Mouse (Mus musculus): ENCODE measurements at regions not wholly inside any gene's neighbourhood (a gene's known extent, or its start where the extent isn't known, plus 50 kb on each side); places are given as distances from the start of the nearest gene placed in this dataset.

DNA sequence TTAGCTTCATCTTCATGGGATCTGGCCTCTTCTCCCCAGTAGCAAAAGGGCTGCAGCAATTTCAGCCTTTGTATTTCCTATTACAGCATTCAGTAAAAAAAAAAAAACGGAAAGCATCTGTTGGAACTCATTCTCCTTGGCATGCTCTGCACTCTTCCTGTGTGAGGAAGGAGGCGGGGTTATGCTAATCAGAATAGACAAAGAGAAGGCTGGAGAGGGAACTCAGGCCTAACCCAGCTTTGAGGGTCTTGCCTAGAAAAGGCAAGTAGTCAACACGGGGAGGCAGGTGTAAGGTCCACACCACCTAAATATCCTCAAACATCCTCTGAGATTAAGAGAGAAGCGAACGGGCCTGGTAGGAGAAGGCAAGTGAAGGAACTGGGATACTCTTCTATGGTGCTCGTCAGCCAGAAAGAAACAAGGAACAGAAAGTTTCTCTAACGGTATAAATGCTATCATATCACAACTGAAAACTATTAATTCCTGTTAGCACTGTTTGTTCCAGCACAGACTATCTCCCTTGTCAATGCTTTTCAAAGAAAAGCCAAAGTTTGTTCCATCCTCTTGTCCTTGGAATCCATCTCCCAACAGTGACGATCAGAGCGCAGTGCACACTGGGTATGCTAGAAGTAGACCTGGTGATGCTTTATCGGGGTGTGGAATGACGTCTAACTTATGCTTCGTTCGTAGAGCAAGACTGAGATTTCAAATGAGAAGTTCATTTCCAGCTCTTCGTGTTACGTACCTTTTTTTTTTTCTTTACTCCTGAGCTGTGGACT lies 98.9 kb downstream of the Kctd12 start:
- in situ Hi-C loops (cut with MboI; ENCODE audit: unreplicated experiment in 2 of 2) = no loop called here

- in situ Hi-C loops (cut with MboI; ENCODE audit: unreplicated experiment in 2 of 2) = no loop called here
Observed at GRCm38 (mm10) chr14:102882281-102882680, 100.2 kb downstream of the Kctd12 start.

GRCm38 (mm10) chr14:102880658-102881083 lies 101.8 kb downstream of the Kctd12 start:
- in situ Hi-C loops (cut with MboI; ENCODE audit: unreplicated experiment in 2 of 2) = no loop called here

DNA sequence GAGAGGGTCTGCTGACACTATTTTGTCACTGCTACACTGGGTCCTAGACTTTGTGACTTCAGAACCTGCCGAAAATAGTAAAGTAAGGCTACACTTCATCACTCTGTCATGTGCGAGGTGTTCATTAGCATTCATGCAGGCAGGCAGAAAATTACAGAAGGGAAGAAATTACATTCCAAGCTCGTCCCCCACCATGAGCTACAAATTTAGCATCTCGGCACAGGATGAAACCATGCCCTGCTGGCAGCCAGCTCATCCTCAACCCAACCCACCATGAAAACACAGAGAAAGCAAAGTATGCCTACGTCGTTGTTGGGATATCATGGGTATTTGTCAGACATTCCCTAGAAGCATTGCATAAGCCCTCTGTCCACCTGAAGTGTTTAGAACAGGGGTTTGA lies 103.9 kb downstream of the Kctd12 start:
- in situ Hi-C loops (cut with MboI; ENCODE audit: unreplicated experiment in 2 of 2) = no loop called here

DNA sequence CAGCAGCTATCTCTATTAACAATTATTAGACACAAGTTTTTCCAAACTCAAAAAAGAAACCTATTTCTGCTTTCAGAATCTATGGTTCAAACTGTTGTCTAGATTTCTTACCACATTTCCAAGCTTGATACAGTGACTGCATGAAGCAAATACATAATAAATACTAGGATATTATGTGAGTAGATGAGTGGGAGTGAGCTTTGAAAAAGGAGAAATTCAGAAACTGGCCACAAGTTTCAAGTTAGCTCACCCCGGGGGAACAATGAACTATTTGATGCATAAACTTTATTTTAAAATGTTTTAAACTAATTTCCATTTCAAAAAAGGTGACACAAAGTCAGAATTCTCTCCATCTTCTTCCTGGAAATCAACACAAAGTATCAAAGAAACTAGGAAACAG lies 114.3 kb downstream of the Kctd12 start:
- in situ Hi-C loops (cut with MboI; ENCODE audit: unreplicated experiment in 2 of 2) = no loop called here

GRCm38 (mm10) chr14:102867697-102868096 lies 114.7 kb downstream of the Kctd12 start:
- in situ Hi-C loops (cut with MboI; ENCODE audit: unreplicated experiment in 2 of 2) = no loop called here

GRCm38 (mm10) chr14:102866511-102866910 lies 115.9 kb downstream of the Kctd12 start:
- in situ Hi-C loops (cut with MboI; ENCODE audit: unreplicated experiment in 2 of 2) = no loop called here

- in situ Hi-C loops (cut with MboI; ENCODE audit: unreplicated experiment in 2 of 2) = no loop called here
Observed at GRCm38 (mm10) chr14:102861694-102862093, 120.7 kb downstream of the Kctd12 start.

- in situ Hi-C loops (cut with MboI; ENCODE audit: unreplicated experiment in 2 of 2) = no loop called here
Observed at GRCm38 (mm10) chr14:102859361-102859871, 123.0 kb downstream of the Kctd12 start.

- in situ Hi-C loops (cut with MboI; ENCODE audit: unreplicated experiment in 2 of 2) = no loop called here
Observed at GRCm38 (mm10) chr14:102855264-102855840, 127.1 kb downstream of the Kctd12 start.

GRCm38 (mm10) chr14:102843700-102844099 lies 138.7 kb downstream of the Kctd12 start:
- in situ Hi-C loops (cut with MboI; ENCODE audit: unreplicated experiment in 2 of 2) = no loop called here

GRCm38 (mm10) chr14:102837602-102838001 lies 144.8 kb downstream of the Kctd12 start:
- in situ Hi-C loops (cut with MboI; ENCODE audit: unreplicated experiment in 2 of 2) = loop anchor here in 1 of 2 experiments (5.0 kb wide), 1 partner anchor 55 kb away; no protein-coding TSS in a partner anchor

DNA sequence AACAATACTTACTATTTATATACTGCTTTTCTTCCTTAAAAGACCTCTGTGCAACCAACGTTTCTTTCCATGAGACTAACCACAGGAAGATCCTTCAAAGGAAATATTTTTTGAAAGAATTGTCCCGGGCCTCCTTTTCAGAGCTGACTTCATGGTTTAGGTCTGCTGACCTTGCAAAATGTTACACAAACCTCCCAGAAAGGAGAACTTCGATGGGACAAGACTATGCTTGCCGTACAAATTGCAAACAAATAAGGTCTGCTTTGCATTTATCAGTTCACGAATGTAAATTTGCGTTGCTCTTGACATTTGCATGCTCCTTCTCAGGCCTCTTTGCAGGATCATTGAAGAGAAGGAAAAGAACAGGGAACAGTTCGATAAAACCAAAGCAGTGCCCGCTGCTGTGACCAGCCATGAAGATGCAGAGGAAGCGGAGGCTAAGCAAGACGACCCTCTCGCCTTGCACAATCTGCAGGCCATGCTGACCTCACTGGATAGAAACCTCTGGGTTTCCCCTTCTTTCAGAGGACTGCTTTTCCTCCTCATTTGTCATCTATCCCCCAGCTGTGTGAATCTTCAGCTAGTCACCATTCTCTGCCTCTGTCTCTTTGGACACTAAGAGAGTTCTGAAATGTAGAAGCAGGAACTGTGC lies 147.2 kb downstream of the Kctd12 start:
- in situ Hi-C loops (cut with MboI; ENCODE audit: unreplicated experiment in 2 of 2) = loop anchor here in 1 of 2 experiments (5.0 kb wide), 1 partner anchor 57 kb away; no protein-coding TSS in a partner anchor

GRCm38 (mm10) chr14:102828442-102828841 lies 154.0 kb downstream of the Kctd12 start:
- in situ Hi-C loops (cut with MboI; ENCODE audit: unreplicated experiment in 2 of 2) = no loop called here

- in situ Hi-C loops (cut with MboI; ENCODE audit: unreplicated experiment in 2 of 2) = no loop called here
Observed at GRCm38 (mm10) chr14:102827756-102828384, 154.6 kb downstream of the Kctd12 start.

DNA sequence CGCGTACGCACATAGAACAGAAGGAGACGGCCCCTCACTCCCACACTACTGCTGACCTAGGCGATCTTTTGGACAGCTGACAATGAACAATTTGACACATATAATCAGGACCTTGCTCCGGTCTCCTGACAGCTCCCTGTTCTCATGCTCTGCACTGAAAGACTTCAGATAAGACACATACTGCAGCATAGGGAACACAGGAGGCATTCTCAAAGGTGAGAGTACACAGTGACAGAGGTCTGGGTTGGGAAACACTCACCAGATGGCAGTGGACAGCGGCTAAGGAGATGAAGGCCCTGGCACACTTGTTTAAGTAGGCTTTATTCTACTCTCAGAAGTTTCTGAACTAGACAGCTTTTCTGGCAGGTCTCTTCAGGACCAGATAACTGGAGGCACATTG lies 156.9 kb downstream of the Kctd12 start:
- in situ Hi-C loops (cut with MboI; ENCODE audit: unreplicated experiment in 2 of 2) = no loop called here

- in situ Hi-C loops (cut with MboI; ENCODE audit: unreplicated experiment in 2 of 2) = no loop called here
Observed at GRCm38 (mm10) chr14:102820663-102821062, 161.8 kb downstream of the Kctd12 start.

GRCm38 (mm10) chr14:102811678-102812081 lies 170.8 kb downstream of the Kctd12 start:
- in situ Hi-C loops (cut with MboI; ENCODE audit: unreplicated experiment in 2 of 2) = no loop called here

- in situ Hi-C loops (cut with MboI; ENCODE audit: unreplicated experiment in 2 of 2) = no loop called here
Observed at GRCm38 (mm10) chr14:102811022-102811421, 171.4 kb downstream of the Kctd12 start.

GRCm38 (mm10) chr14:102810121-102810921 lies 172.1 kb downstream of the Kctd12 start:
- in situ Hi-C loops (cut with MboI; ENCODE audit: unreplicated experiment in 2 of 2) = no loop called here

Measured in v-Abl transformed pro-B cells (cell line).